Mouse (Mus musculus) CH12.LX (cell line): Measurements from ENCODE around the gene Lamc3. TPM values are rescaled to one million over a fixed set of nuclear protein-coding genes. Genes with fewer than 3 reads are reported as not detected.

Experiments used
- DNase-seq: peaks from one replicate; pipeline ENCODE4 v3.0.0-alpha.2; 2013; ENCODE audit errors: extremely low read depth
- H3K27ac ChIP-seq: 2 replicates; pipeline ENCODE4 v1.5.1; 2012; ENCODE audit warnings: low read depth, mild to moderate bottlenecking, control low read depth, moderate library complexity; ENCODE audit not compliant: insufficient read depth
- H3K27me3 ChIP-seq: replicated peaks from 2 replicates; pipeline ENCODE3; 2012; ENCODE audit warnings: inconsistent platforms
- H3K36me3 ChIP-seq, 2 experiments: replicated peaks in 1 of 2; 2 replicates each; pipeline versions ENCODE3 to v1.6.1; 2012; ENCODE audit warnings: inconsistent platforms in 1 of 2, low read length in 1 of 2, mild to moderate bottlenecking in 1 of 2, mixed read lengths in 1 of 2, moderate library complexity in 1 of 2; ENCODE audit not compliant: control insufficient read depth in 1 of 2, insufficient read depth in 1 of 2
- H3K4me1 ChIP-seq, 2 experiments: 2 replicates each; pipeline ENCODE4 v1.6.1; 2012; ENCODE audit warnings: inconsistent platforms in 1 of 2, moderate library complexity in 1 of 2; ENCODE audit not compliant: insufficient read depth in 2 of 2, control insufficient read depth in 1 of 2
- H3K4me2 ChIP-seq: 2 replicates; pipeline ENCODE4 v1.6.1; 2012; ENCODE audit warnings: low read depth, mild to moderate bottlenecking, control low read depth; ENCODE audit not compliant: poor library complexity, insufficient read depth, severe bottlenecking
- H3K4me3 ChIP-seq, 3 experiments: fragments of 150-350 bp in 1 of 3; sonication (generic) in 1 of 3; replicated peaks in 1 of 3; 2 replicates each; pipeline versions ENCODE3 to v1.5.1; 2011 to 2012; ENCODE audit warnings: low read depth in 2 of 3, low read length in 2 of 3, mild to moderate bottlenecking in 2 of 3, moderate library complexity in 2 of 3, control low read depth in 1 of 3, improper control_type of control experiment in 1 of 3, inconsistent platforms in 1 of 3, mixed read lengths in 1 of 3; ENCODE audit not compliant: poor library complexity in 1 of 3
- H3K79me2 ChIP-seq: replicated peaks from 2 replicates; pipeline ENCODE4 v1.6.1; 2012; ENCODE audit warnings: mild to moderate bottlenecking, moderate library complexity; ENCODE audit not compliant: control insufficient read depth, poor library complexity, insufficient read depth, severe bottlenecking; ENCODE audit errors: extremely low read depth
- H3K9ac ChIP-seq: 2 replicates; pipeline ENCODE4 v1.6.1; 2012; ENCODE audit warnings: low read depth, mild to moderate bottlenecking, control low read depth, moderate library complexity; ENCODE audit not compliant: insufficient read depth
- H3K9me3 ChIP-seq: replicated peaks from 2 replicates; pipeline ENCODE3; 2012; ENCODE audit warnings: low read length, inconsistent platforms, mixed read lengths
- BHLHE40 ChIP-seq: IDR thresholded peaks from 2 replicates; pipeline ENCODE4 v1.6.1; 2011; ENCODE audit warnings: mild to moderate bottlenecking, low read depth, low read length, improper control_type of control experiment
- CHD1 ChIP-seq: IDR thresholded peaks from 2 replicates; pipeline ENCODE4 v1.6.1; 2012; ENCODE audit warnings: low read depth, low read length, improper control_type of control experiment, inconsistent platforms
- HCFC1 ChIP-seq: IDR thresholded peaks from 2 replicates; pipeline ENCODE4 v1.6.1; 2012; ENCODE audit warnings: low read depth, mild to moderate bottlenecking, inconsistent platforms, low read length, improper control_type of control experiment
- KAT2A ChIP-seq: IDR thresholded peaks from 2 replicates; pipeline ENCODE4 v1.6.1; 2012; ENCODE audit warnings: low read length, improper control_type of control experiment, inconsistent platforms; ENCODE audit not compliant: insufficient replicate concordance
- MEF2A ChIP-seq: IDR thresholded peaks from 2 replicates; pipeline ENCODE4 v1.6.1; 2014; ENCODE audit warnings: low read depth, mild to moderate bottlenecking, inconsistent platforms, low read length, improper control_type of control experiment, borderline replicate concordance
- MXI1 ChIP-seq: IDR thresholded peaks from 2 replicates; pipeline ENCODE4 v1.6.1; 2011; ENCODE audit warnings: mild to moderate bottlenecking, low read depth, low read length, improper control_type of control experiment
- MYC ChIP-seq: IDR thresholded peaks from 2 replicates; pipeline ENCODE4 v1.6.1; 2011; ENCODE audit warnings: low read depth, mild to moderate bottlenecking, improper control_type of control experiment, low read length
- POLR2AphosphoS2 ChIP-seq: IDR thresholded peaks from 2 replicates; pipeline ENCODE4 v1.6.1; 2011; ENCODE audit warnings: low read depth, low read length, improper control_type of control experiment
- RCOR1 ChIP-seq: conservative IDR thresholded peaks from 2 replicates; pipeline ENCODE4 v1.6.1; 2012; ENCODE audit warnings: low read depth, mild to moderate bottlenecking, inconsistent platforms, low read length, improper control_type of control experiment
- USF1 ChIP-seq: IDR thresholded peaks from 2 replicates; pipeline ENCODE4 v1.6.1; 2014; ENCODE audit warnings: low read depth, mild to moderate bottlenecking, inconsistent platforms, low read length, improper control_type of control experiment
- dilution Hi-C: fragments of 300-500 bp; cut with MboI; formaldehyde crosslinking; loops from 2 replicates; pipeline ENCODE4 v1.14.3; 2020; ENCODE audit warnings: low sequenced_read_pairs; ENCODE audit not compliant: extremely low pct_unique_long_range_greater_than_20kb, extremely low pct_ligation_motif_present
- in situ Hi-C: fragments of 300-500 bp; cut with MboI; formaldehyde crosslinking; loops from 3 replicates; pipeline ENCODE4 v1.14.3; 2019; ENCODE audit warnings: low sequenced_read_pairs, low pct_ligation_motif_present, low pct_unique_long_range_greater_than_20kb, mixed read lengths
- polyA plus RNA-seq: library from polyadenylated mRNA; unstranded; fragments of >175 nt; gene quantifications from 2 replicates; pipeline ENCODE4 v1.2.1, GENCODE M21; 2012; ENCODE audit warnings: low read depth; ENCODE audit not compliant: insufficient read length
- total RNA-seq, 2 experiments: library from RNA; depleted of rRNA; stranded (reverse); fragments of 300-350 nt in 1 of 2; fragments of >200 nt in 1 of 2; gene quantifications; 2 replicates each; pipeline ENCODE4 v1.2.3; 2012 to 2014

The Lamc3 gene
- total and polyA plus RNA-seq, 3 experiments = not detected

GRCm38 (mm10) chr2:31994896-31995295 lies 107.8 kb downstream of the Lamc3 start:
- peaks cover 0 to 4% of the 10 kb centered on the region in 2 experiments; a peak in 1 of 4 replicates for H3K4me1 ChIP-seq
- in situ Hi-C loops (no loop called here), dilution Hi-C loops (no loop called here)
- no peak overlapping the region for H3K4me3 ChIP-seq
- no peak overlapping the region for H3K4me2 ChIP-seq
- H3K79me2 ChIP-seq = no peaks in the 10 kb centered on the region
- no peak for DNase-seq
- peaks cover 79 to 97% of the 10 kb centered on the region in 2 experiments for H3K36me3 ChIP-seq
- no peak overlapping the region for H3K9ac ChIP-seq
- TF ChIP-seq HCFC1 = no peak
- no peaks in the 10 kb centered on the region for H3K9me3 ChIP-seq
- no peak overlapping the region for H3K27ac ChIP-seq
- H3K27me3 ChIP-seq = no peaks in the 10 kb centered on the region

GRCm38 (mm10) chr2:31996060-31996459 lies 109.0 kb downstream of the Lamc3 start:
- in situ Hi-C loops (no loop called here), dilution Hi-C loops (no loop called here)
- DNase-seq = no peak
- Histone ChIP-seq H3K4me2 (no peak overlapping the region), H3K4me1 (no peaks in the 10 kb centered on the region), H3K36me3 (peaks cover 76 to 96% of the 10 kb centered on the region in 2 experiments), H3K79me2 (no peaks in the 10 kb centered on the region), H3K4me3 (no peak overlapping the region), H3K27me3 (no peaks in the 10 kb centered on the region), H3K27ac (no peak overlapping the region), H3K9me3 (no peaks in the 10 kb centered on the region), H3K9ac (no peak overlapping the region)
- TF ChIP-seq MXI1 (no peak), HCFC1 (no peak), KAT2A (no peak), POLR2AphosphoS2 (no peak), BHLHE40 (no peak), RCOR1 (no peak), CHD1 (no peak), USF1 (no peak), MYC (no peak), MEF2A (no peak)

Other genes starting within 250 kb of the Lamc3 start
- gene Prdm12, start 247.3 kb upstream of the Lamc3 start, total RNA-seq (2012; rRNA removed) = not detected in 2 replicates
- gene Prdm12, start 247.3 kb upstream of the Lamc3 start, total RNA-seq (2014; rRNA removed) = not detected in 2 replicates
- not detected in 2 replicates for gene Prdm12, start 247.3 kb upstream of the Lamc3 start, polyA plus RNA-seq
- gene Exosc2, start 216.6 kb upstream of the Lamc3 start, total RNA-seq (2012; rRNA removed) = 104 and 139 TPM in 2 replicates
- 167 and 183 TPM in 2 replicates for gene Exosc2, start 216.6 kb upstream of the Lamc3 start, total RNA-seq (2014; rRNA removed)
- 110 and 134 TPM in 2 replicates for gene Exosc2, start 216.6 kb upstream of the Lamc3 start, polyA plus RNA-seq
- 14.6 and 15.2 TPM in 2 replicates for gene Abl1, start 198.9 kb upstream of the Lamc3 start, total RNA-seq (2012; rRNA removed)
- 9.8 and 11.2 TPM in 2 replicates for gene Abl1, start 198.9 kb upstream of the Lamc3 start, total RNA-seq (2014; rRNA removed)
- 19.9 and 22.4 TPM in 2 replicates for gene Abl1, start 198.9 kb upstream of the Lamc3 start, polyA plus RNA-seq
- gene Qrfp, start 76.7 kb upstream of the Lamc3 start, total RNA-seq (2012; rRNA removed) = not detected in 2 replicates
- not detected in 2 replicates for gene Qrfp, start 76.7 kb upstream of the Lamc3 start, total RNA-seq (2014; rRNA removed)
- not detected in 2 replicates for gene Qrfp, start 76.7 kb upstream of the Lamc3 start, polyA plus RNA-seq
- 0.04 TPM in 2 replicates for gene Fibcd1, start 41.3 kb upstream of the Lamc3 start, total RNA-seq (2012; rRNA removed)
- 0.04 and 0.15 TPM in 2 replicates for gene Fibcd1, start 41.3 kb upstream of the Lamc3 start, total RNA-seq (2014; rRNA removed)
- 0.09 and 0.10 TPM in 2 replicates for gene Fibcd1, start 41.3 kb upstream of the Lamc3 start, polyA plus RNA-seq
- 0.81 and 2.1 TPM in 2 replicates for gene Aif1l, start 62.8 kb downstream of the Lamc3 start, total RNA-seq (2012; rRNA removed)
- 0.07 TPM in 1 of 2 replicates, not detected in the other for gene Aif1l, start 62.8 kb downstream of the Lamc3 start, total RNA-seq (2014; rRNA removed)
- gene Aif1l, start 62.8 kb downstream of the Lamc3 start, polyA plus RNA-seq = 0.08 and 0.11 TPM in 2 replicates
- gene Nup214, start 87.1 kb downstream of the Lamc3 start, total RNA-seq (2012; rRNA removed) = 50.9 and 61.0 TPM in 2 replicates
- gene Nup214, start 87.1 kb downstream of the Lamc3 start, total RNA-seq (2014; rRNA removed) = 13.9 and 17.9 TPM in 2 replicates
- 83.4 and 106 TPM in 2 replicates for gene Nup214, start 87.1 kb downstream of the Lamc3 start, polyA plus RNA-seq
- 0.21 and 0.47 TPM in 2 replicates for gene Fam78a, start 197.6 kb downstream of the Lamc3 start, total RNA-seq (2012; rRNA removed)
- 0.07 and 0.21 TPM in 2 replicates for gene Fam78a, start 197.6 kb downstream of the Lamc3 start, total RNA-seq (2014; rRNA removed)
- gene Fam78a, start 197.6 kb downstream of the Lamc3 start, polyA plus RNA-seq = 0.07 TPM in 1 of 2 replicates, not detected in the other
- gene Plpp7, start 208.2 kb downstream of the Lamc3 start, total RNA-seq (2012; rRNA removed) = 0.13 and 0.25 TPM in 2 replicates
- gene Plpp7, start 208.2 kb downstream of the Lamc3 start, total RNA-seq (2014; rRNA removed) = 0.19 TPM in 1 of 2 replicates, not detected in the other
- gene Plpp7, start 208.2 kb downstream of the Lamc3 start, polyA plus RNA-seq = not detected in 2 replicates